Mouse (Mus musculus) ES-Bruce4 (cell line): ENCODE results near the gene Tiam1. TPM values are rescaled to one million over a fixed set of nuclear protein-coding genes. Genes with fewer than 3 reads are reported as not detected.

Source experiments
- H3K27ac ChIP-seq: 2 replicates; pipeline ENCODE4 v1.5.1; 2012; ENCODE audit warnings: low read length, inconsistent platforms; ENCODE audit not compliant: insufficient read depth
- H3K27me3 ChIP-seq: 2 replicates; pipeline ENCODE4 v1.6.1; 2012; ENCODE audit warnings: mild to moderate bottlenecking, low read length, inconsistent platforms; ENCODE audit not compliant: control insufficient read depth, poor library complexity, insufficient read depth, severe bottlenecking
- H3K36me3 ChIP-seq: 2 replicates; pipeline ENCODE4 v1.6.1; 2012; ENCODE audit warnings: inconsistent platforms, mild to moderate bottlenecking, low read length, moderate library complexity; ENCODE audit not compliant: control insufficient read depth, poor library complexity, insufficient read depth, severe bottlenecking
- H3K4me1 ChIP-seq: one replicate; pipeline ENCODE4 v1.8.1; 2011; ENCODE audit warnings: low read length; ENCODE audit not compliant: control insufficient read depth, insufficient read depth
- H3K4me3 ChIP-seq: 2 replicates; pipeline ENCODE4 v1.5.1; 2011; ENCODE audit warnings: low read depth, mild to moderate bottlenecking, low read length
- H3K9ac ChIP-seq: 2 replicates; pipeline ENCODE4 v1.6.1; 2012; ENCODE audit warnings: low read depth, mild to moderate bottlenecking, inconsistent platforms; ENCODE audit not compliant: poor library complexity, severe bottlenecking
- H3K9me3 ChIP-seq: replicated peaks from 2 replicates; pipeline ENCODE4 v1.6.1; 2012; ENCODE audit warnings: mild to moderate bottlenecking, low read length, inconsistent platforms; ENCODE audit not compliant: control insufficient read depth, poor library complexity, insufficient read depth, severe bottlenecking
- CTCF ChIP-seq: IDR thresholded peaks from one replicate; pipeline ENCODE4 v1.8.1; 2011; ENCODE audit warnings: low read depth, low read length
- EP300 ChIP-seq: IDR thresholded peaks from 2 replicates; pipeline ENCODE4 v1.6.1; 2011; ENCODE audit warnings: low read depth, low read length; ENCODE audit not compliant: insufficient read depth
- POLR2A ChIP-seq: IDR thresholded peaks from one replicate; pipeline ENCODE4 v1.8.1; 2011; ENCODE audit warnings: low read length; ENCODE audit not compliant: insufficient read depth
- polyA plus RNA-seq: library from polyadenylated mRNA; stranded (reverse); fragments of >200 nt; gene quantifications from 2 replicates; pipeline ENCODE4 v1.2.4, GENCODE M21; 2011; ENCODE audit warnings: low read depth; ENCODE audit not compliant: missing spikeins, insufficient read depth, insufficient read length

The Tiam1 gene
- polyA plus RNA-seq, 1 experiment: 24.4 TPM

- H3K9me3 ChIP-seq: no peaks in the 10 kb centered on the region
- no peaks in the 10 kb centered on the region for H3K36me3 ChIP-seq
- no peak overlapping the region for H3K9ac ChIP-seq
- no peaks in the 10 kb centered on the region for H3K4me1 ChIP-seq
- no peak overlapping the region for H3K27ac ChIP-seq
- H3K4me3 ChIP-seq: no peak overlapping the region
- no peaks in the 10 kb centered on the region for H3K27me3 ChIP-seq
- no peak for TF ChIP-seq POLR2A
- TF ChIP-seq CTCF: no peak
- no peak for TF ChIP-seq EP300
Measured at GRCm38 (mm10) chr16:89896885-89897546, 246.6 kb downstream of the Tiam1 start.

GRCm38 (mm10) chr16:89896392-89896791 is 247.2 kb downstream of the Tiam1 start:
- no peaks in the 10 kb centered on the region for H3K9me3 ChIP-seq
- no peak overlapping the region for H3K4me3 ChIP-seq
- H3K4me1 ChIP-seq: no peaks in the 10 kb centered on the region
- TF ChIP-seq CTCF (peak; percentile 96), EP300 (no peak), POLR2A (no peak)
- H3K27me3 ChIP-seq: no peaks in the 10 kb centered on the region
- no peak overlapping the region for H3K9ac ChIP-seq
- no peak overlapping the region for H3K27ac ChIP-seq
- H3K36me3 ChIP-seq: no peaks in the 10 kb centered on the region

DNA sequence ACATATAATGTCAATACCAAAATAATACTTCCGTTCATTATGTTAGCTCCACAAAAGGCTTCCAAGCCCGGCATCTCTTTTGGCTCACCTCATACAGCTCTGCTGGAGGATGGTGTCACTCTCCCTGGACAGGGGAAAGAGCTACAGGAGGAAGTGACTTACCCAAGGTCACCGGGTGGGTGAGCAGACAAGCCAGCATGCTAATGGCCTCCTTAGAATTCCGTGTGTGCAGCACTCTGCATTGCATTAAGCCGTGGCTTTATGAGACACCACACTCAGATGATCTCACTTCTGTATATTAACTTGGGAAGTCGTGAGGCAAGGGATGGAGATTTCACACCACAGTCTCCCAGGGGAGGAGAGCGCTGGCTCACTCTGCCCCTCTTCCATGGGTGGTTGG is 248.3 kb downstream of the Tiam1 start:
- Histone ChIP-seq H3K4me3 (no peak overlapping the region), H3K9ac (no peak overlapping the region), H3K9me3 (no peaks in the 10 kb centered on the region), H3K36me3 (no peaks in the 10 kb centered on the region), H3K27ac (no peak overlapping the region), H3K27me3 (no peaks in the 10 kb centered on the region), H3K4me1 (no peaks in the 10 kb centered on the region)
- TF ChIP-seq POLR2A (no peak), EP300 (no peak), CTCF (no peak)

GRCm38 (mm10) chr16:89894816-89895215 is 248.8 kb downstream of the Tiam1 start:
- no peaks in the 10 kb centered on the region for H3K36me3 ChIP-seq
- H3K27me3 ChIP-seq: no peaks in the 10 kb centered on the region
- no peaks in the 10 kb centered on the region for H3K9me3 ChIP-seq
- H3K27ac ChIP-seq: no peak overlapping the region
- H3K4me3 ChIP-seq: no peak overlapping the region
- H3K9ac ChIP-seq: no peak overlapping the region
- no peaks in the 10 kb centered on the region for H3K4me1 ChIP-seq
- TF ChIP-seq POLR2A (no peak), CTCF (no peak), EP300 (no peak)

DNA sequence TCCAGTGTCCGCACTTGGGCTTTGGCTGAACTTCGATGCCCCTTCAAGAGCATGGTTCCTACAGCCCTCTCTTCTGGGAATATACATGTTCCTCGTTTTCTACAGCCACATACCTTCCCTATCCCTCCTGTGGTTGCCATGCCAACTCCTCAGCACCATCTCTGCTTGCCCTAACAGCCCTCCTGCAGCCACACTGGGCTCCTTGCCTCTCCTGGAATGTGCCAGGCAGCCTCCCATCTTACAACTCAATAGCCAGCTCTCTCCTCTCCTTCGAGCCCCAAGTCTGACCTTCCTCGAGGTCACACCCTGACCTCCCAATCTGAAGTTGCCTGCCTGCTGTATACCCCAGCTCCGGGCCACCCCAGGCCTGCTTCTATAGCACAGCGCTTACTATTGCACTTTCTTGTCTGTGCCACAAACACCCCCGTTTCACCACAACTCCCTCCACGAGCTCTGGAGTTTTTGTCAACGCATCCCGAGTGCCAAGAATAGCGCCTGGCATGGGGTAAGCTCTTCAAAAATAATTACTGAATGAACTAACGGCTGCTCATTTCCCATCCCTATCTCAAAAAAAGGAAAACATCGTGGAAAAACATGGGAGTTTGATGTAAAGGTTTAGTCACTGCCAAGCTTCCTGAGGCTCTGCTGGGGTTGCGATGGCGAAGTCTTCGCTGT is 252.9 kb downstream of the Tiam1 start:
- H3K9me3 ChIP-seq: no peaks in the 10 kb centered on the region
- H3K27me3 ChIP-seq: no peaks in the 10 kb centered on the region
- no peak for TF ChIP-seq POLR2A
- TF ChIP-seq CTCF: no peak
- no peak for TF ChIP-seq EP300
- H3K36me3 ChIP-seq: no peaks in the 10 kb centered on the region
- no peaks in the 10 kb centered on the region for H3K4me1 ChIP-seq
- no peak overlapping the region for H3K27ac ChIP-seq
- no peak overlapping the region for H3K4me3 ChIP-seq
- no peak overlapping the region for H3K9ac ChIP-seq

DNA sequence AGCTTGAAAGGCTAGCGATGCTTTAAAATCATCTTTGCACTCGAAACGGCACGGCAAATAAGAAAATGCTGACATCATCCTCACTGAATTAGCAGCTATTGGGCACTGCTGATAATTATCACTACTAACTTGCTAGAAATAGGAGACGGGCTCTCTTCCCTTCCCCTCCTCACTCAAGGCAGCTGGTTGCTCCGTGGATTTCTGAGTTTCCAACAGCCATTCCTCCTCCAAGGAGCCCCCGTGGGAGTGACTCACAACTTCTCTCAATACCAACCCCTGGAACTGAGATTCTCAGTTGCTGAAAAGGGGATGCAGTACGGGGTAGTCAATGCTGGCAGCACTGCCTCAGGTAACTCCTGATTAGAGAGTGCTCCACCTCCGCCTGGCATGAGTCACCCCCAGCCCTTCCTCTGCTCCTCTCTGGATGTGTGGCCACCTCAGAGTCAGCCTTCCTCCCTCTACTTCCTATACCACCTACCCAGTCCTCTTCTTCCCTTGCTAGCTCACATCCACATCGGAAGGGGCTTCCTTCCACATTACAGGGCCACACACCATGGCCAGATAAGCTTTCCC is 253.6 kb downstream of the Tiam1 start:
- Histone ChIP-seq H3K4me1 (no peaks in the 10 kb centered on the region), H3K9ac (no peak overlapping the region), H3K36me3 (no peaks in the 10 kb centered on the region), H3K9me3 (no peaks in the 10 kb centered on the region), H3K27me3 (no peaks in the 10 kb centered on the region), H3K4me3 (no peak overlapping the region), H3K27ac (no peak overlapping the region)
- TF ChIP-seq CTCF (no peak), EP300 (no peak), POLR2A (no peak)
